Mouse (Mus musculus): ENCODE data around the gene Lats2. TPM values are rescaled to one million over a fixed set of nuclear protein-coding genes. Genes with fewer than 3 reads are reported as not detected.

Gene Lats2
- total RNA-seq, 1 experiment from 2014 or later: 48.5 TPM

- no peak for DNase-seq
Measured at GRCm38 (mm10) chr14:57737089-57737488, 21.1 kb downstream of the Lats2 start.

- no peak for DNase-seq
Measured at GRCm38 (mm10) chr14:57736141-57736540, 22.0 kb downstream of the Lats2 start.

- DNase-seq: no peak
Measured at GRCm38 (mm10) chr14:57732668-57733293, 25.4 kb downstream of the Lats2 start.

- DNase-seq: peak; percentile 39
Measured at GRCm38 (mm10) chr14:57730527-57730926, 27.7 kb downstream of the Lats2 start.

GRCm38 (mm10) chr14:57729975-57730499 is 28.2 kb downstream of the Lats2 start:
- DNase-seq: no peak

GRCm38 (mm10) chr14:57729364-57729763 is 28.8 kb downstream of the Lats2 start:
- DNase-seq: no peak

GRCm38 (mm10) chr14:57726172-57726571 is 32.0 kb downstream of the Lats2 start:
- no peak for DNase-seq

- DNase-seq: no peak
Measured at GRCm38 (mm10) chr14:57724473-57724872, 33.7 kb downstream of the Lats2 start.

- DNase-seq: no peak
Measured at GRCm38 (mm10) chr14:57718245-57718644, 39.9 kb downstream of the Lats2 start.

GRCm38 (mm10) chr14:57716601-57717245 is 41.5 kb downstream of the Lats2 start:
- DNase-seq: no peak

GRCm38 (mm10) chr14:57712884-57713283 is 45.3 kb downstream of the Lats2 start:
- DNase-seq: no peak

- DNase-seq: no peak
Measured at GRCm38 (mm10) chr14:57711059-57711458, 47.1 kb downstream of the Lats2 start.

- no peak for DNase-seq
Measured at GRCm38 (mm10) chr14:57709171-57709570, 49.0 kb downstream of the Lats2 start.

GRCm38 (mm10) chr14:57708580-57708979 is 49.6 kb downstream of the Lats2 start:
- DNase-seq: peak; percentile 31

- peak; percentile 45 for DNase-seq
Measured at GRCm38 (mm10) chr14:57707100-57707893, 50.9 kb downstream of the Lats2 start.

- no peak for DNase-seq
Measured at GRCm38 (mm10) chr14:57706760-57707099, 51.5 kb downstream of the Lats2 start.

- DNase-seq: no peak
Measured at GRCm38 (mm10) chr14:57705759-57706158, 52.4 kb downstream of the Lats2 start.

GRCm38 (mm10) chr14:57705075-57705474 is 53.1 kb downstream of the Lats2 start:
- DNase-seq: no peak

GRCm38 (mm10) chr14:57701915-57702477 is 56.2 kb downstream of the Lats2 start:
- no peak for DNase-seq

- no peak for DNase-seq
Measured at GRCm38 (mm10) chr14:57699461-57699970, 58.7 kb downstream of the Lats2 start.

- no peak for DNase-seq
Measured at GRCm38 (mm10) chr14:57699016-57699415, 59.2 kb downstream of the Lats2 start.

- no peak for DNase-seq
Measured at GRCm38 (mm10) chr14:57696066-57696465, 62.1 kb downstream of the Lats2 start.

GRCm38 (mm10) chr14:57695550-57695949 is 62.6 kb downstream of the Lats2 start:
- DNase-seq: no peak
